Mouse (Mus musculus) cerebellum, adult 2 months (tissue): ENCODE results near the gene Agap1.

ENCODE experiments used
- CTCF ChIP-seq: fragments of 200-500 bp; IDR thresholded peaks from 2 replicates; pipeline ENCODE4 v1.5.1; 2011; ENCODE audit warnings: low read depth, mild to moderate bottlenecking, control low read depth, low read length, moderate library complexity, borderline replicate concordance; ENCODE audit not compliant: insufficient read depth
- POLR2A ChIP-seq: fragments of 200-500 bp; IDR thresholded peaks from 2 replicates; pipeline ENCODE4 v1.6.1; 2011; ENCODE audit warnings: low read length, control low read depth, borderline replicate concordance; ENCODE audit not compliant: insufficient read depth

DNA sequence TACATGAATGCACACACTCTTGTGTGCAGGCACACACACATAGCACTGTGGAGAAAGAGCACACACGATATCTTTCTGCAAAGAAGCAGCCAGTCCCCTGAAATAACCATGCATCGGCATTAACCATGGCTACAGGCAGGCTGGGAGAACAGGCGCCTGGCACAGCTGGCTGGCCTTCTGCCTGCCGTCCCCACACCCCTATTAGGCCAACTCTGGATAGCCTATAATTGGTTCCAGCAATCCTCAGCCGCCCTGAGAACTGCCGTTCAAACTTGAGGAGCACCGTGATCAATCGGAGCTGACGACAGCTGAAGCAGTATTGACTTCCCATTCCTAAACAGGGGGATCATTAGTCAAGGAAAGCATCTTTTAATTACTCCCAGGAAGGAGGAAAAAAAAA is 391.5 kb downstream of the Agap1 start:
- TF ChIP-seq CTCF (no peak), POLR2A (no peak)
